Comparison of ENCODE assay signal across 14 mouse cellular contexts in the genomic region with DNA sequence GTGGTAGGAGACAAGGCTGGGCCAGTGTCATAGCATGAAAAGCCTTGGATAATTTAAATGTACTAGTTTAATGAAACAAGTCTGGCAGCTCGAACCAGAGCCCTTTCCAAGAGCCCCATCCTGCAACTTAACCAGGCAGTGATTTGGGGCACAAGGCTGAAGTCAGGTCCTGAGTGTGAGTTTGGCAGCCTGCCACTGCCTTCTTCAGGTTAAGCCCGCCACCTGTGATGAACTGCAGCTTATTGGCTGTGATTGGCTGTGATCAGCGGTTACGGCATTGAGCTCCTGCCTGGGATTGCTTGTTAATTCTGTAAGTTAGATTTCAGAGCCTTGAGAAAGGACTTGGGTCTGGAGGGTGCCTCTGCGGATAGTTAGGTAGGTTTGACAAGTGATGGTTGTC.
A peak's percentile ranks its signal among the peaks of the same experiment; 100 is the strongest.
DNase-seq lines count a peak whose midpoint lies in the region.
"Had no signal": no experiment of that assay in that cellular context is flagged by ENCODE, and none has a peak within 500 bp of the region (broad histone marks: within the 10 kb centered on the region; RNA-seq: fewer than 3 reads in every experiment).

No protein-coding gene starts in this region.

- DNase-seq in cerebellum, postnatal 10 days, result peak; percentile 28 to 52
- DNase-seq in cerebellum, adult 9-10 months, result no peak
- peak; percentile 79 for DNase-seq in heart, adult 11 months
- no peak for DNase-seq in heart, postnatal 36 days
- peak; percentile 24 for DNase-seq in left cerebral cortex, postnatal 4 days
- no peak for DNase-seq in left cerebral cortex, postnatal 36 days (ENCODE audit: low spot score in 2 of 2)
- DNase-seq: adrenal gland, adult 2 months; adrenal gland, postnatal 10 days; adrenal gland, postnatal 25 days; B cell, adult 2 months; cerebellum, adult 11 months; cerebellum, adult 18-20 months; cerebellum, adult 8-10 months; embryo, embryonic 11 days had no signal

- intact Hi-C loops in heart, postnatal 36 days (cut with DNase I), result loop anchor here (5.0 to 10.0 kb wide), 3 partner anchors 395 to 832 kb away; no protein-coding TSS in a partner anchor
- intact Hi-C loops in left cerebral cortex, postnatal 4 days (cut with DNase I), result loop anchor here (5.0 kb wide), 1 partner anchor 470 kb away; no protein-coding TSS in a partner anchor
- intact Hi-C loops in left cerebral cortex, postnatal 36 days (cut with DNase I), result loop anchor here (5.0 to 10.0 kb wide), 3 partner anchors 35 to 832 kb away; no protein-coding TSS in a partner anchor

Comparison
In these comparisons a context has a peak if more than half of its experiments do, and no peak if none do; other contexts are left out.
1. DNase-seq: peak in cerebellum, postnatal 10 days (2 of 2), heart, adult 11 months (single experiment) and left cerebral cortex, postnatal 4 days (single experiment); none in cerebellum, adult 9-10 months (single experiment), heart, postnatal 36 days (0 of 2) and left cerebral cortex, postnatal 36 days (0 of 2).